Mouse (Mus musculus) right cerebral cortex, postnatal 4 days (tissue): ENCODE data around the gene Evx1.
A peak's percentile ranks its signal among the peaks of the same experiment; 100 is the strongest.

Source experiments
- DNase-seq: peaks from one replicate; pipeline ENCODE4 v3.0.0-alpha.2; 2022

Evx1 gene

DNA sequence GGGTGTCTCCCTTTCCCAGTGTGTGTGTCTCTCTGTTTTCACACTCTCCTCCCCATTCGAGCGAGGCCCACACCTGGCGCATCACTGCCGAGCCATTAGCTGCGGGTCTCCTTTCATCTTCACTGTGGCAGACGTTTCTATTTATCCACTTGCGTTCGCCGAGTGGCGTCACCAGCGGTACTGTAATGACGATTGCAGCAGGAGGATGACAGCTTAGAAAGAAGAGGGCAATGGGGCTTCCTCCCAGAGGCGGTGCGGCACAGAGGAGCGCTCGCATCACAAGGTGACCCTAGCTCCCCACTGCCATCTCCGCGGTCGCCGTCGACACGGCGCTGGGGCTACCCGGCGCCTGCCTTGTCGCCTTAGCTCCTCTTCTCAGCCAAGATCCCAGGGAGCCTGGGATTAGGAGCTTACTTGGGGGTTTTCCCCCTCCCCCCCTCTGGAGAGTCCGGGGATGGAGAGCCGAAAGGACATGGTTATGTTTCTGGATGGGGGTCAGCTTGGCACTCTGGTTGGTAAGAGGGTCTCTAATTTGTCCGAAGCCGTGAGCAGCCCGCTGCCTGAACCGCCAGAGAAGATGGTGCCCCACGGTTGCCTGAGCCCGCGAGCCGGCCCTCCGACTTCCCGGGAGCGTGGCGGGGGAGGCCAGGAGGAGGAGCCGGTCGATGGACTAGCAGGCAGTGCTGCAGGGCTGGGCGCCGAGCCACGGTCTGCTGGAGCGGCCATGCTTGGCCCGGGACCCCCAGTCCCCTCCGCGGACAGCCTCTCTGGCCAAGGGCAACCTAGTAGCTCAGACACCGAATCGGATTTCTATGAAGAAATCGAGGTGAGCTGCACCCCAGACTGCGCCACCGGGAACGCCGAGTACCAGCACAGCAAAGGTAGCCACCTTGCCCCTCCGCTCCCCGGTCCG is at the start of gene Evx1:
Gene Evx1 (plus strand): TSS at position 108 of the 913 bp plus-strand sequence.
- no peak for DNase-seq

GRCm38 (mm10) chr6:52264106-52264790 is 49.0 kb upstream of the Evx1 start:
- no peak for DNase-seq

- no peak for DNase-seq
These were observed 47.9 kb upstream of the Evx1 start for GRCm38 (mm10) chr6:52265306-52265912.

DNA sequence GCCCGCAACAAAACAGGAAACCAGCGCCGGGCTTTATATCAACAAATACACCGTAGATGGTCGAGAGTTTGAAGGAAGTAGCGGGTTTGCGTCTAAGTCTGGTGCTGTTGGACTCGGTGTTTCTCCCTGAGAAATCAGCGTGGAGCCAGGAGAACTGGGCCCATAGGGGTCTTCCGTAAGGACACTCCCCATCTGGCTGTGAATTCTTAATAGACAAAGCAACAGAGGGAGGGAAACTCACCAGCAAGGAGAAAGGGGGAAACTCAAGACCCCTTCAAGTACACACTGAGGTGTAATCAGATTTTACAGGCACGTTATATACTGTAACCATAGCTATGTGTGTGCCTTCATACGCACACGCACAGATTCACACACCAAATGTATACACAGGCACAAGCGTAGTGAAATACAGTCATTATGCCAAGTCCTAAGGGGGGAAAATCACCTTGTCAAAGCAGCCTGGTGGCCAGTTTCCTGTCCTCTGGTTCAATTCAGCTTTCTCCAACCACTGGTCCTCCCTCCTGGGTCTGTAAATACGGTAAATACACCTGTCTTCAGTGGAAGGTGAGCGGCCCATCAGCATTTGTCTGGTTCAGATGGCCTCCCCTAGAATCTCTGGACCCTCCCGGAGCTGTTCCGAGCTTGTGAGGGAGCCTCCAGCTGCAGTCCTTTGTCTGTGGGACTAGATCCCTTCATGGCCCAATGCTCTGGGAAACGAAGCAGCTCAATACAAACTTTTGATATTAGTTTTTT is 47.2 kb upstream of the Evx1 start:
- DNase-seq, result no peak

DNA sequence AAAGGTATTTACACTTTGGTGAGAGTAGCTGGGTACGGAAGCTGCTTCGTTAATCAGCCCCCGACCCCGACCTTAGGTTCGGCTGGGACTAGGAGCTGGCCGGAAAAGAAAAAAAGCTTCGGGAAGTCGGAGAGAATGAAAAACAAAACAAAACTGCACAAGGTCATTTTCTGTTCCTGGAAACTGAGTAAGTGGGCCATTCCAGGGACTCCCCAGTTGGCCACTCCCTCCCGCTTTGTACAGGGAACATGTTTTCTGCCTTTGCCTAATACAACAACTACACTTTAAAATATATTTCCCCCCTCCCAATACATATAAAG is 46.7 kb upstream of the Evx1 start:
- no peak for DNase-seq

- no peak for DNase-seq
These were observed 46.1 kb upstream of the Evx1 start for GRCm38 (mm10) chr6:52267221-52267620.

GRCm38 (mm10) chr6:52267691-52268090 is 45.6 kb upstream of the Evx1 start:
- no peak for DNase-seq

GRCm38 (mm10) chr6:52268341-52268740 is 45.0 kb upstream of the Evx1 start:
- DNase-seq, result no peak

GRCm38 (mm10) chr6:52268756-52269155 is 44.5 kb upstream of the Evx1 start:
- no peak for DNase-seq

- DNase-seq, result peak; percentile 68
These were observed 42.5 kb upstream of the Evx1 start for GRCm38 (mm10) chr6:52270494-52271480.

GRCm38 (mm10) chr6:52272766-52273655 is 40.3 kb upstream of the Evx1 start:
- no peak for DNase-seq

DNA sequence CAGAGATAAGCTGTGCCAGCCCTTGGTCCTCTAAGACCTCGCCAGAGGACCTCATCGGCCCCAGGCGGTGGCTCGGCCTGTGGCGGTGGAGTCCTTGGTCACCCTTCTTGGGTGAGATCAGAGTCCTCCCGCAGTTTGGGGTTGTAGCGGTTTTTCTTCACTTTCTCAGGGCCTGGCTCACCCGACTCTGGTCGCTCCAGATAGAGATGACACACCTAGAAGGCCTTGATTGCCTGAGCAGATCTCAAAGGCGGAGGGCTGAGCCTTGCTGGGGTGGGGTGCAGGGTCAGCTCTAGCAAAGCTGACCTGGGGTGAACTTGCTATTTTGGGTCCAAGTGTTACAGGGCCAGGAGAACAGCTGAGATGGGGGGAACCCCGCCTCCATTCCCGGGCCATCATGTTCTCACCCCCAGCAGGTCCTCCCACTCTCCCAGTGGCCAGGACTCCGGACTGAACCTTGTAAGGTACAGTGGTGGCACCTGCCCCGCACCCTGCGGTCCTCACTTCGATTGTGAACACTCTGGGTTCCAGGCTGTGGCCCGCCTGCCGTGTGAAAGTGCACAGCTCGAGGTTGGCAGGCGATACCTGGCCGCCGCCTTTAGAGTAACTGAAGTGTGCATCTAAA is 39.5 kb upstream of the Evx1 start:
- no peak for DNase-seq

DNA sequence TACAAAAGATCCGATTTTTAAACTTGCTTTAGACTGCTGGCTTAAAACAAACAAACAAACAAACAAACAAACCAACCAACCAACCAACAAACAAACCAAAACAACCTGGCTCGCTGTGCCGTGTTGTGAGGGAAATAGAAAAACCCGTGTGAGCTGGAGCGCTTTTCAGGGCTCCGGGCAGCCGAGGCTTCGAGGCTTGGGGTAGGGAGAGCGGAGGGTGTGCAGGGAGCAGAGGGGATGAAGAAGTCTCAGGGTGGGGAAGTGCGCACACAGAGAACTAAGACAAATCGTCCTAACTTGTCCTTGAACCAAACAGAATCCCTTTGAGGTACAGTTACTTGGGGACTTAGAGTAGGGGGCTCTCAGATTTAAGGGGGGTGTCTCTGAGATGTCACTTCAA is 38.7 kb upstream of the Evx1 start:
- DNase-seq, result no peak

- no peak for DNase-seq
These were observed 37.6 kb upstream of the Evx1 start for GRCm38 (mm10) chr6:52275563-52276280.

DNA sequence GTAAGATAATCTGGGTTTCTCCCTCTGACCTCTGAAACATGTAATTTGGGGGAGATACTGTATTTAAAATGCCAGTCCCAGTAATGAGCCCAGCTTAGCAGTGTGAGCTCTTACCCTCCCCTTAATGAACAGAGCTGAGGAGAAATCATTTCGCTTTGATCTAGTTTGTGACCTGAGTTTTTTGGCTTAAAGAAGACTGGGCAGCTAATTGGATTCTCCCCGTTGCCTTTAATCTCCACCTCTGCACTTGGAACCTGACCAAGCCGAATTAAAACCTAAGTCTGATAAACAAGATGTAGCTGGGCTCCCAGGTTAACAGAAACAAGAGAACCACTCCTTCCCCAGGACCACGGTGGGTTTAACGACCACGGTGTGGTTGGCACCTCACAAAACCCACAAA is 36.9 kb upstream of the Evx1 start:
- no peak for DNase-seq

- DNase-seq, result no peak
These were observed 36.4 kb upstream of the Evx1 start for GRCm38 (mm10) chr6:52276920-52277319.

- no peak for DNase-seq
These were observed 32.2 kb upstream of the Evx1 start for GRCm38 (mm10) chr6:52281084-52281483.

- no peak for DNase-seq
These were observed 29.4 kb upstream of the Evx1 start for GRCm38 (mm10) chr6:52283896-52284295.

GRCm38 (mm10) chr6:52290186-52290585 is 23.1 kb upstream of the Evx1 start:
- no peak for DNase-seq
